Mouse (Mus musculus) forebrain, embryonic 14.5 days (tissue): ENCODE measurements around the gene P3h3. TPM values are rescaled to one million over a fixed set of nuclear protein-coding genes. Genes with fewer than 3 reads are reported as not detected.
"Not testable (repeated sequence)": the region's sequence is repeated elsewhere in the genome, so short reads cannot be mapped to it uniquely, and the experiment has no call there.

Experiments
- ATAC-seq: fragments of 200-750 bp; cut with Nextera tagmentation; 2 replicates; pipeline ENCODE4 v1.8.0; 2017; ENCODE audit warnings: mild to moderate bottlenecking, moderate library complexity
- DNase-seq: peaks from one replicate; pipeline ENCODE4 v3.0.0-alpha.2; 2015; ENCODE audit warnings: low spot score
- H3K27ac ChIP-seq: fragments of 300-500 bp; sonication (generic); 2 replicates; pipeline ENCODE4 v1.5.1; 2014; ENCODE audit warnings: low read depth, mild to moderate bottlenecking, control low read depth, low read length, moderate library complexity
- H3K27me3 ChIP-seq: fragments of 300-500 bp; sonication (generic); replicated peaks from 2 replicates; pipeline ENCODE4 v1.6.1; 2014; ENCODE audit warnings: low read length, control low read depth, mixed read lengths; ENCODE audit not compliant: control insufficient read depth, insufficient read depth
- H3K36me3 ChIP-seq: fragments of 300-500 bp; sonication (generic); 2 replicates; pipeline ENCODE4 v1.6.1; 2014; ENCODE audit warnings: low read length, control low read depth; ENCODE audit not compliant: control insufficient read depth, insufficient read depth
- H3K4me1 ChIP-seq: fragments of 300-500 bp; sonication (generic); 2 replicates; pipeline ENCODE4 v1.6.1; 2014; ENCODE audit warnings: antibody characterized with exemption, low read length, control low read depth; ENCODE audit not compliant: control insufficient read depth, insufficient read depth
- H3K4me2 ChIP-seq: fragments of 300-500 bp; sonication (generic); 2 replicates; pipeline ENCODE4 v1.6.1; 2014; ENCODE audit warnings: mild to moderate bottlenecking, control low read depth, low read length
- H3K4me3 ChIP-seq: fragments of 300-500 bp; sonication (generic); 2 replicates; pipeline ENCODE4 v1.5.1; 2014; ENCODE audit warnings: low read depth, low read length, control low read depth
- H3K9ac ChIP-seq: fragments of 300-500 bp; sonication (generic); 2 replicates; pipeline ENCODE4 v1.6.1; 2014; ENCODE audit warnings: mild to moderate bottlenecking, low read length, control low read depth, moderate library complexity
- H3K9me3 ChIP-seq: fragments of 300-500 bp; sonication (generic); replicated peaks from 2 replicates; pipeline ENCODE4 v1.6.1; 2016; ENCODE audit warnings: low read length, control low read depth, mixed read lengths; ENCODE audit not compliant: control insufficient read depth
- WGBS: fragments of 180-500 bp; shearing (Covaris S2); extraction: QIAGEN DNeasy Blood & Tissue Kit; methylation state at CpG from one replicate; pipeline ENCODE4 v1.1.7; 2014; 5-methylcytosine and 5-hydroxymethylcytosine counted together
- polyA plus RNA-seq: library from polyadenylated mRNA; unstranded; fragments of >200 nt; fragmentation: Nextera tagmentation; extraction: Ambion mirVana; gene quantifications from 2 replicates; pipeline ENCODE4 v1.2.1, GENCODE M21; 2014

The P3h3 gene
- polyA plus RNA-seq, 1 experiment from 2014 or later, result 6.2 TPM

GRCm38 (mm10) chr6:124810566-124811402 lies 46.8 kb downstream of the P3h3 start:
- H3K27me3 ChIP-seq, H3K9me3 ChIP-seq, H3K4me2 ChIP-seq, H3K4me3 ChIP-seq, H3K9ac ChIP-seq, ATAC-seq, DNase-seq, H3K27ac ChIP-seq: not testable (repeated sequence)
- 79% methylated on average over 10 of the region's 11 CpGs for WGBS
- Histone ChIP-seq H3K36me3 (peaks cover 29% of the 10 kb centered on the region), H3K4me1 (peaks cover 23% of the 10 kb centered on the region)

GRCm38 (mm10) chr6:124809775-124810538 lies 47.6 kb downstream of the P3h3 start:
- H3K9me3 ChIP-seq, result no peaks in the 10 kb centered on the region
- no peak for DNase-seq
- 34% methylated on average over 14 of the region's 14 CpGs for WGBS

GRCm38 (mm10) chr6:124809052-124809774 lies 48.3 kb downstream of the P3h3 start:
- H3K9ac ChIP-seq, result peak overlapping the region; percentile 72
- no peaks in the 10 kb centered on the region for H3K27me3 ChIP-seq
- ATAC-seq (peak; percentile 23), DNase-seq (peak; percentile 77)
- H3K4me3 ChIP-seq, result peak overlapping the region; percentile 42
- H3K4me1 ChIP-seq, result peaks cover 19% of the 10 kb centered on the region
- H3K9me3 ChIP-seq, result no peaks in the 10 kb centered on the region
- peak overlapping the region; percentile 72 for H3K27ac ChIP-seq
- WGBS, result under 1% methylated on average over 35 of the region's 35 CpGs
- peaks cover 21% of the 10 kb centered on the region for H3K36me3 ChIP-seq
- H3K4me2 ChIP-seq, result peak overlapping the region; percentile 95

More at GRCm38 (mm10) chr6:124809775-124810538, 47.6 kb downstream of the P3h3 start:
- ATAC-seq, result no peak
- Histone ChIP-seq H3K36me3 (peaks cover 23% of the 10 kb centered on the region), H3K4me3 (peak overlapping the region; percentile 42), H3K4me2 (peak overlapping the region; percentile 95), H3K4me1 (peaks cover 23% of the 10 kb centered on the region), H3K27ac (peak overlapping the region; percentile 39; the same call in 1 of the 2 replicates), H3K9ac (peak overlapping the region; percentile 72), H3K27me3 (no peaks in the 10 kb centered on the region)

GRCm38 (mm10) chr6:124808358-124809012 lies 49.1 kb downstream of the P3h3 start, which contains the start of gene Spsb2:
Gene Spsb2 (plus strand): TSS chr6:124808661.
- Histone ChIP-seq H3K36me3 (peaks cover 21% of the 10 kb centered on the region), H3K4me2 (peak within 1 kb of the TSS; percentile 95), H3K27ac (peak within 1 kb of the TSS; percentile 72), H3K9ac (peak within 1 kb of the TSS; percentile 72), H3K4me3 (peak within 1 kb of the TSS; percentile 42), H3K9me3 (no peaks in the 10 kb centered on the region), H3K27me3 (no peaks in the 10 kb centered on the region), H3K4me1 (peaks cover 18% of the 10 kb centered on the region)
- WGBS, result 5% methylated on average over 29 of the region's 29 CpGs
- DNase-seq, result peak; percentile 60
- ATAC-seq, result peak; percentile 25

GRCm38 (mm10) chr6:124807986-124808357 lies 49.6 kb downstream of the P3h3 start:
- ATAC-seq (no peak), DNase-seq (no peak)
- Histone ChIP-seq H3K27me3 (no peaks in the 10 kb centered on the region), H3K9ac (no peak overlapping the region), H3K9me3 (no peaks in the 10 kb centered on the region), H3K4me3 (peak overlapping the region; percentile 42; the same call in 1 of the 2 replicates), H3K4me2 (peak overlapping the region; percentile 95), H3K36me3 (peaks cover 21% of the 10 kb centered on the region), H3K4me1 (peaks cover 17% of the 10 kb centered on the region), H3K27ac (no peak overlapping the region)
- 88% methylated on average over 6 of the region's 6 CpGs for WGBS

GRCm38 (mm10) chr6:124807366-124807765 lies 50.2 kb downstream of the P3h3 start:
- ATAC-seq (no peak), DNase-seq (no peak)

GRCm38 (mm10) chr6:124806446-124807140 lies 51.0 kb downstream of the P3h3 start:
- Histone ChIP-seq H3K9me3 (no peaks in the 10 kb centered on the region), H3K27ac (peak overlapping the region; percentile 31; the same call in 1 of the 2 replicates), H3K4me1 (peaks cover 11% of the 10 kb centered on the region), H3K9ac (no peak overlapping the region), H3K27me3 (no peaks in the 10 kb centered on the region), H3K36me3 (peaks cover 10% of the 10 kb centered on the region), H3K4me2 (peak overlapping the region; percentile 60), H3K4me3 (no peak overlapping the region)
- 69% methylated on average over 7 of the region's 7 CpGs for WGBS
- DNase-seq (no peak), ATAC-seq (no peak)

More at GRCm38 (mm10) chr6:124807366-124807765, 50.2 kb downstream of the P3h3 start:
- Histone ChIP-seq H3K4me3 (no peak overlapping the region), H3K9me3 (no peaks in the 10 kb centered on the region), H3K27ac (no peak overlapping the region), H3K27me3 (no peaks in the 10 kb centered on the region), H3K4me2 (no peak overlapping the region), H3K9ac (no peak overlapping the region), H3K36me3 (peaks cover 18% of the 10 kb centered on the region), H3K4me1 (peaks cover 11% of the 10 kb centered on the region)
- WGBS, result 91% methylated on average over 4 of the region's 4 CpGs
